Mouse (Mus musculus) bone marrow macrophage, adult 2 months (primary cell): ENCODE data around the gene B3gnt8.

Source experiments
- CTCF ChIP-seq: IDR thresholded peaks from 2 replicates; pipeline ENCODE4 v1.5.1; 2012; ENCODE audit warnings: low read depth, mild to moderate bottlenecking, low read length, moderate library complexity
- POLR2A ChIP-seq: IDR thresholded peaks from 2 replicates; pipeline ENCODE4 v1.6.1; 2012; ENCODE audit warnings: mild to moderate bottlenecking, low read depth, low read length, borderline replicate concordance

DNA sequence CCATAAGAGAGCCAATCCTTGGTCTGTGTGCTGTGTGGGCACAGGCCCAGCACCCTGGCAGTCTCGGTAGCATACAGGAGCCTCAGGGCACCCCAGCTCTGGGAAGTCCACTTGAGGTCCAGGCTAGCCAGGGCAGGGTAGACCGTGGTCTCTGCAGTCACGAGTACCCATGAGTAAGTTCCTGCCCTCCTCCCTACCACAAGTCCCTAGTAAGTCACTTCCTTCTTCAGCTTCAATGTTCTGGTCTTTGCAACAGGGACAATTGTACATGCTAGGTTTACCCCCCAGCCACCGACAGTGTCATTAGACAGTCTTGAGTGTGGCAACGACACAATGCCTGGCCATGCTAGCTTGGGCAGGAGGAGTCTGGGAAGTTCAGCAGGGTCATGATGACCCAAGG, 6.2 kb downstream of the B3gnt8 start:
- TF ChIP-seq CTCF (no peak), POLR2A (no peak)
